Mouse (Mus musculus) lung, postnatal 0 days (tissue): Measurements from ENCODE around the gene Trabd. TPM values are rescaled to one million over a fixed set of nuclear protein-coding genes. Genes with fewer than 3 reads are reported as not detected.
A peak's percentile ranks its signal among the peaks of the same experiment; 100 is the strongest.

Experiments
- ATAC-seq: fragments of 200-750 bp; cut with Nextera tagmentation; 2 replicates; pipeline ENCODE4 v1.8.0; 2017; ENCODE audit warnings: moderate library complexity
- DNase-seq: peaks from one replicate; pipeline ENCODE4 v3.0.0-alpha.2; 2016; ENCODE audit warnings: low spot score
- H3K27ac ChIP-seq: fragments of 300-500 bp; sonication (generic); 2 replicates; pipeline ENCODE4 v1.5.1; 2014; ENCODE audit warnings: antibody characterized with exemption, mild to moderate bottlenecking, low read length, mixed read lengths
- H3K27me3 ChIP-seq: fragments of 300-500 bp; sonication (generic); replicated peaks from 2 replicates; pipeline ENCODE4 v1.6.1; 2014; ENCODE audit warnings: low read length, mixed read lengths; ENCODE audit not compliant: insufficient read depth
- H3K36me3 ChIP-seq: fragments of 300-500 bp; sonication (generic); 2 replicates; pipeline ENCODE4 v1.6.1; 2014; ENCODE audit warnings: low read length, mixed read lengths; ENCODE audit not compliant: insufficient read depth
- H3K4me1 ChIP-seq: fragments of 300-500 bp; sonication (generic); 2 replicates; pipeline ENCODE4 v1.6.1; 2014; ENCODE audit warnings: antibody characterized with exemption, low read depth, low read length, mixed read lengths; ENCODE audit not compliant: insufficient read depth
- H3K4me2 ChIP-seq: fragments of 300-500 bp; sonication (generic); replicated peaks from 2 replicates; pipeline ENCODE4 v1.6.1; 2014; ENCODE audit warnings: low read depth, mild to moderate bottlenecking, low read length, moderate library complexity, mixed read lengths
- H3K4me3 ChIP-seq: fragments of 300-500 bp; sonication (generic); 2 replicates; pipeline ENCODE4 v1.5.1; 2014; ENCODE audit warnings: low read depth, low read length
- H3K9ac ChIP-seq: fragments of 300-500 bp; sonication (generic); replicated peaks from 2 replicates; pipeline ENCODE4 v1.6.1; 2014; ENCODE audit warnings: low read depth, mild to moderate bottlenecking
- H3K9me3 ChIP-seq: fragments of 300-500 bp; sonication (generic); 2 replicates; pipeline ENCODE4 v1.6.1; 2016; ENCODE audit warnings: low read length, mixed read lengths
- CTCF ChIP-seq: IDR thresholded peaks from 2 replicates; pipeline ENCODE4 v1.5.1; 2016; ENCODE audit warnings: antibody characterized with exemption, mild to moderate bottlenecking
- EP300 ChIP-seq: IDR thresholded peaks from 2 replicates; pipeline ENCODE4 v1.6.1; 2016; ENCODE audit warnings: antibody characterized with exemption, mild to moderate bottlenecking, control low read depth
- WGBS: fragments of 180-500 bp; shearing (Covaris S2); extraction: QIAGEN DNeasy Blood & Tissue Kit; methylation state at CpG from one replicate; pipeline ENCODE4 v1.1.7; 2014; 5-methylcytosine and 5-hydroxymethylcytosine counted together
- polyA plus RNA-seq: library from polyadenylated mRNA; unstranded; fragments of >200 nt; fragmentation: Nextera tagmentation; extraction: Ambion mirVana; gene quantifications from 2 replicates; pipeline ENCODE4 v1.2.1, GENCODE M21; 2015

Trabd gene
- polyA plus RNA-seq, 1 experiment from 2014 or later: 41.8 TPM

DNA sequence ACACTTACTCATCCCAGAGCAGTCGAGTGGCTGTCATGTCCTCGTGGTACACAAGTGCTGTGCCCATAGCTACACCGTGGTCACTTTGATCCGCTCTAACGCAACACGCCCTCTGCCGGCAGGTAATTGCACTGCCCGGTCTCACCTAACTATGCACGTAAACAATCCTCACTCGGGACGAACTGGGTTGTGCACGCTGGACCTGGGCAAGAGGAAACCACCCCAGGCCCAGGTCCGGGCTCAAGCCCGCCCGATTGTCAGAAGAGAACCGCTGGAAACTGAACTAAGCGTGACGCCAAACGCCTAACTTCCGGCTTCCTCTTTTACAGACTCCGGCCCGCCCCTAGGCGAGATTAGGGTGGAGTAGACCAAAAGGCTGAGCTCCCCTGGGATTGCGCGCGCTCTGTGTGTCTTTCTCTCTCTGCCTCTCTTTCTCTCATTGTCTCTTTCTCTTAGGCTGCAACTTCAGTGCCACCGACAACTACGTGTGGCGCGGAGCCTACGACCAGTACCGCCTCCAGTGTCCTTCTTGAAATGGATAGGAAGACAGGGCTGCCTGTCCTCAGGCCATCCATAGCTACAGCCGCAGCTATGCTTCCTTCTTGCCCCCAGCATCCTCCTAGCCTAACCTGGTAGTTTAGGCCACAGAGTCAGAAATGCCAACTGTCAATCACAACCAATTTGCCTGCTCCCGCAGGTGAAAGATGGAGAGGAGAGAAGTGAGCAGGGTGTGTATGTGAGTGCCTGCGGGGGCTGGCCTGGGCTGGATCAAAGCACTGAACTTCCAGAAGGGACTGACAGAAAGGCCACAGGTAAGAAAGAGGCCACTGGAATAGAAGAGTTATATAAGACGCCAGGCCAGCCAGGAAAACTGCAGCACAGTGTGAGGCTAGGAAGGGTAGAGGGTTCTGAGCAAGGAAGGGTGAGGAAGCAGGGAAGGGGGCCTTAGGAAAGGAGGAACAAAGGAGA is 53.7 kb downstream of the Trabd start, which contains the start of gene Hdac10:
Gene Hdac10, minus strand, starts transcription at position 319 of the 969 bp plus-strand sequence.
- H3K27ac ChIP-seq: peak within 1 kb of the TSS; percentile 78
- H3K4me2 ChIP-seq: peak within 1 kb of the TSS; percentile 60
- no peaks in the 10 kb centered on the region for H3K36me3 ChIP-seq
- 3% methylated on average over 36 of the region's 36 CpGs for WGBS
- peaks cover 12% of the 10 kb centered on the region; the same call in 1 of the 2 replicates for H3K4me1 ChIP-seq
- H3K27me3 ChIP-seq: no peaks in the 10 kb centered on the region
- TF ChIP-seq CTCF (peak; percentile 96), EP300 (no peak; the same call in 1 of the 2 replicates)
- H3K9me3 ChIP-seq: no peaks in the 10 kb centered on the region
- ATAC-seq (peak; percentile 88), DNase-seq (peak; percentile 89)
- peak within 1 kb of the TSS; percentile 68 for H3K9ac ChIP-seq
- H3K4me3 ChIP-seq: peak within 1 kb of the TSS; percentile 51

- ATAC-seq: no peak
- H3K4me2 ChIP-seq: no peak overlapping the region
- H3K9me3 ChIP-seq: no peaks in the 10 kb centered on the region
- no peak overlapping the region for H3K4me3 ChIP-seq
- peaks cover 12% of the 10 kb centered on the region; the same call in 1 of the 2 replicates for H3K4me1 ChIP-seq
- H3K36me3 ChIP-seq: no peaks in the 10 kb centered on the region
- no peak overlapping the region for H3K27ac ChIP-seq
- TF ChIP-seq CTCF (no peak), EP300 (no peak)
- no peaks in the 10 kb centered on the region for H3K27me3 ChIP-seq
- no peak overlapping the region for H3K9ac ChIP-seq
- DNase-seq: no peak
These were observed 55.3 kb downstream of the Trabd start for GRCm38 (mm10) chr15:89130245-89130644.

- no peak overlapping the region for H3K9ac ChIP-seq
- no peak for TF ChIP-seq EP300
- TF ChIP-seq CTCF: no peak
- peak; percentile 32 for DNase-seq
- H3K36me3 ChIP-seq: no peaks in the 10 kb centered on the region
- H3K27me3 ChIP-seq: no peaks in the 10 kb centered on the region
- H3K9me3 ChIP-seq: no peaks in the 10 kb centered on the region
- ATAC-seq: no peak
- no peak overlapping the region for H3K27ac ChIP-seq
- H3K4me2 ChIP-seq: no peak overlapping the region
- 87% methylated on average over 3 of the region's 3 CpGs for WGBS
- H3K4me1 ChIP-seq: peaks cover 12% of the 10 kb centered on the region; the same call in 1 of the 2 replicates
- no peak overlapping the region for H3K4me3 ChIP-seq
These were observed 56.4 kb downstream of the Trabd start for GRCm38 (mm10) chr15:89131316-89131715.

Other genes starting within 250 kb of the Trabd start
- gene Pim3, start 212.9 kb upstream of the Trabd start, polyA plus RNA-seq: 66.0 and 69.6 TPM in 2 replicates
- gene Ttll8, start 120.7 kb upstream of the Trabd start, polyA plus RNA-seq: 0.06 and 0.07 TPM in 2 replicates
- gene Mlc1, start 96.1 kb upstream of the Trabd start, polyA plus RNA-seq: 21.5 and 29.4 TPM in 2 replicates
- 0.42 and 0.88 TPM in 2 replicates for gene Mov10l1, start 92.2 kb upstream of the Trabd start, polyA plus RNA-seq
- 0.11 and 0.18 TPM in 2 replicates for gene Panx2, start 15.4 kb upstream of the Trabd start, polyA plus RNA-seq
- gene Selenoo, start 14.0 kb downstream of the Trabd start, polyA plus RNA-seq: 13.9 and 16.0 TPM in 2 replicates
- gene Tubgcp6, start 48.0 kb downstream of the Trabd start, polyA plus RNA-seq: 5.6 and 6.2 TPM in 2 replicates
- gene Hdac10, start 53.6 kb downstream of the Trabd start, polyA plus RNA-seq: 14.8 and 15.1 TPM in 2 replicates
- 13.0 and 14.4 TPM in 2 replicates for gene Mapk12, start 65.6 kb downstream of the Trabd start, polyA plus RNA-seq
- 7.4 and 8.5 TPM in 2 replicates for gene Mapk11, start 74.5 kb downstream of the Trabd start, polyA plus RNA-seq
- 73.1 and 104 TPM in 2 replicates for gene Plxnb2, start 105.7 kb downstream of the Trabd start, polyA plus RNA-seq
- 4.4 and 5.0 TPM in 2 replicates for gene Dennd6b, start 121.4 kb downstream of the Trabd start, polyA plus RNA-seq
- gene Ppp6r2, start 136.4 kb downstream of the Trabd start, polyA plus RNA-seq: 22.7 and 24.1 TPM in 2 replicates
- 28.1 and 30.9 TPM in 2 replicates for gene Sbf1, start 240.2 kb downstream of the Trabd start, polyA plus RNA-seq
- gene Adm2, start 247.6 kb downstream of the Trabd start, polyA plus RNA-seq: 0.11 and 0.12 TPM in 2 replicates